Mouse (Mus musculus) adrenal gland (tissue): ENCODE data around the gene Nploc4.
"Not testable (repeated sequence)": the region's sequence is repeated elsewhere in the genome, so short reads cannot be mapped to it uniquely, and the experiment has no call there.

Experiments
- intact Hi-C: fragments of 180-260 bp; cut with DNase I; formaldehyde crosslinking; loops from one replicate; pipeline ENCODE4 v1.15.1; 2025

Nploc4 gene

GRCm38 (mm10) chr11:120354304-120355276, 82.9 kb downstream of the Nploc4 start:
- intact Hi-C loops: no loop called here

GRCm38 (mm10) chr11:120353500-120354303, 83.8 kb downstream of the Nploc4 start:
- intact Hi-C loops: no loop called here

DNA sequence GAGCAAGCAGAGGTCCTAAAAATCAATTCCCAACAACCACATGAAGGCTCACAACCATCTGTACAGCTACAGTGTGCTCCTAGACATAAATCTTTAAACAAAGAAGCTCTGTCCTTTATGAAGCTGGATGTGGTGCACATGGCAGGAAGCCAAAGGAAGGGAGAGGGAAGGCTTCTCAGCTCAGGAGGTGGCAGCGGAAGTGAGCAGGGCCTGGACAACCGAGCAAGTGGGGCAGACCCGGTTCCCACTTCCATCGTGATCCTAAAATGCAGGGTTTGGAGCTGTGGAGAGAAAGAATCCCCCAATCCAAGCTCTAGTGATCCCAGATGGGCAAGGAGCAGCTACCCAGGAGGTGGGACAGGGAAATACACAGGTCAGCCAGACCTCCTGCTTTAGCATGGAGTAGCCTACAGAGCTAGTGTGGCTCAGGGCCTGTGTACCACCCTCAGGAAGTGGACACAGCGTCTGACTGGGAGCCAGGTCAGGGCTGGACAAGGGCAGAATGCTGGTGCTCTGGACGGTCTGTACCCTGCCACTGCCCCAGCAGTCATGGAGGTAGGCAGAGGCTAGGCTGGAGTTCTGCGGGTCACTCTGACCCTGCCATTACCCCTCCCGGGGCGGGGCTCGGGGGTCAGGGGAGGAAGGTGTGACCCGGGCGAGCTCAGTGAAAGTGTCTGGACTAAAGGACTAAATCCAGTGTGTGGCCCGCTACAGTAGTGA, 84.8 kb downstream of the Nploc4 start:
- intact Hi-C loops: no loop called here

DNA sequence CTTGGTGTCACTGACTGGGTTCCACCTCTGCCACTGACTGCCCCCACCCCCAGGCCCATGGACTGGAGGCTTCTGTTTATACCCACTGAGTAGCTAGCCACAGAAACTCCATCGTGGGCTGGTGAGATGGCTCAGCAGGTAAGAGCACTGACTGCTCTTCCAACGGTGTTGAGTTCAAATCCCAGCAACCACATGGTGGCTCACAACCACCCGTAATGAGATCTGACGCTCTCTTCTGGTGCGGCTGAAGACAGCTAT, 85.5 kb downstream of the Nploc4 start:
- intact Hi-C loops: not testable (repeated sequence)

DNA sequence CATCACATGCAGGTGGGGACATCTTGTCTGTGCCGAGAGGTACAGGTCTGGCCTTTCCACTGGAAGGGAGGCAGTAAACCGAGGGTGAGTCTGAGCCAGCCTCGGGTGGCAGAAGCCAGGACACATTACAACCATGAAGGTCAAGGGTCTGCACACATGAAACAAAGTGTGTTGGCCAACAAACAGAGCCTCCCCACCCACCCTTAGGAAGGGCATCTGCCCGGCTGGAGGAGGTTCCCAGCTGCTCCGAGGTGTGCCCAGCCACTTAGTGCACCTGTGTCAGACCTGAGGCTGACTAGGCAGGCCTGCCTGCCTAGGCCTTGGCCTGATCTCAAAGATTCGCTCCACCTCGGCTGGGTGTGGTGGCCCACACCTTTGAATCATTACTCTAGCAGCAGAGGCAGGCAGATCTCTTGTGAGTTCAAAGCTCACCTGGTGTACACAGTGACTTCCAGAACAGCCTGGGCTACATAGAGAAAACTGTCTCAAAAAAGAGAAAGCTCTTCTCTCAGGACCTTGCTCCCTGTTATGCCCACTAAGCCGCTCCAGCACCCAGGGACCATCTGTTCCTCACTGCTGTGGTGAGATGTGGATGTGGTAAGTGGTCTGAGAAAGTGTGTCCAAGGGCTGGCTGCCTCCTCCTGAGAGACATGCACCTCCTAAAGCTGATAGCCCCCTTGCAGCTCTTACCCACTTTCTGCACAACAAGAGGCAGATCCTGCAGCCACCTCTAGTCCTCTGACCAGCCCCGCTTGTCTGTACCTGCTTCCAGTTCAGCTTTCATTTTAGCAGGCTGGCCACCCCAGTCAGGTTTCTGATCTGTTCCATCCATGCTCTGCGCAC, 86.0 kb downstream of the Nploc4 start:
- intact Hi-C loops: no loop called here

- intact Hi-C loops: no loop called here
These were observed 86.8 kb downstream of the Nploc4 start for GRCm38 (mm10) chr11:120350711-120351110.

- intact Hi-C loops: no loop called here
These were observed 87.4 kb downstream of the Nploc4 start for GRCm38 (mm10) chr11:120349986-120350702.

- intact Hi-C loops: no loop called here
These were observed 88.0 kb downstream of the Nploc4 start for GRCm38 (mm10) chr11:120349371-120349985.

GRCm38 (mm10) chr11:120348684-120349370, 88.7 kb downstream of the Nploc4 start:
- intact Hi-C loops: no loop called here

DNA sequence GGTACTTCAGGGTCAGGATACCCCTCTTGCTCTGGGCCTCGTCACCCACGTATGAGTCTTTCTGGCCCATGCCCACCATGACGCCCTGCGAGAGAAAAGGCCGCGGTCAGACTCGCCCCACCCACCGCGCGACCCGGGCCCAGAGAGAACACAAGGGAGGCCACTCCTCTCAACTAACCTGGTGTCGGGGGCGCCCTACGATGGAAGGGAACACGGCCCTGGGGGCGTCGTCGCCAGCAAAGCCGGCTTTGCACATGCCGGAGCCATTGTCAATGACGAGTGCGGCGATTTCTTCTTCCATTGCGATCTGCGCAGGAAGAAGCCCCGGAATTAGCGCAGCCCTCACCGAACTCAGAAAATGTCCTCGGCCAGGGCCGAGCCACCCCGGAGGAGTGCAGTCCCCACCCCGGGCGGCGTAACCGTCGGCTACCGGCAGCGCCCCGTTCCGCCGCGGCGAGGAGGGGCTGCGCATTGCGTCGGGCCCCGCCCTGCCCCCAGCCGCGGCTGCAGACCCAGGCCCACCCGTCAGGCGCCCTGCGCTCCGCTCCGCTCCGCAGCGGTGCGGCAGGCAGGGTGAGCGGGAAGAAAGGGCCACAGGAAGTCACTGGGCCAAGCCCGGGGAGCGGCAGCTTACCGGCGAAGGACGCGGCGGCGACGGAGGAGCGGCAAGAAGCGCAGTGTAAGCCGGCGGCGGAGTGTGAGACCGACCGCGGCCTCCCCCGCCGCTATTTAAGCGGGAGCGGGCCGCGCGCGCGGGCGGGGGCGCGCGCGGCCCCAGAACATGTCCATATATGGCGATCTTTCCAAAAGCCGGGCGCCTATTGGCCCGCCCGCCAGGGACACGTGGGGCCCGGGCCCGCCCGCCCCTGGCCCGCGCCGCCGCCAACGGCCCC, 89.5 kb downstream of the Nploc4 start, which contains the start of gene Actg1:
Actg1 (minus strand) TSS at position 752 of the 893 bp plus-strand sequence.
- intact Hi-C loops: no loop called here

GRCm38 (mm10) chr11:120347301-120347700, 90.2 kb downstream of the Nploc4 start:
- intact Hi-C loops: no loop called here

- intact Hi-C loops: not testable (repeated sequence)
These were observed 91.0 kb downstream of the Nploc4 start for GRCm38 (mm10) chr11:120346383-120347034.

DNA sequence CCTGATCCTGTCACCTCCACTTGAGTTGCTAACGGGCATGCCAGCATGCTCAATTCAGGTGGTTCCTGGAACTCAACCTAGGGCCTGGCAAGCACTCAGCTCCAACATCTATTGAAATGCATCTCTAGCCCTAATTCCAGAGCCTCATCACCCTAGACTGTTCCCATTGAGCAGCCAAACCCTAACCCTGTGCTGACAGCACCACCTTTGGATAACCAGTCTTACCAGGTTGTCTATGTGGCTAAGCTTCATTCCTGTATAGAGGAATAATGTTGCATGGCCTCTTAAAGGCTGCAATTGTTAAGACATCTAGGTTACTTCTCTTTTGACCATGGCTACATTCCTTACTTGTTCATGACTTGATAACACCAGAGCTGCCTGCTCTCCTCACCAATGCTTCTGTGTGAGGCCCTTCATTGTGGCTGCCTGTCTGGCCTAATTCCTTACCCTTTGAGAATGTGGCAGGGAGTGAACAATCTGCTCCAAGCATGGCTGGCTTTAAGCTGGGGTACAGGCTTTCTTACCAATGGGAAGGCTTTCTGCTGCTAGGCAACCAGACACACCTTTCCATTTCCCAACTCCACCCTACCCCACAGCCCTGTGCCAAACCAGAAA, 92.3 kb downstream of the Nploc4 start:
- intact Hi-C loops: no loop called here

GRCm38 (mm10) chr11:120344310-120344920, 93.1 kb downstream of the Nploc4 start:
- intact Hi-C loops: no loop called here

DNA sequence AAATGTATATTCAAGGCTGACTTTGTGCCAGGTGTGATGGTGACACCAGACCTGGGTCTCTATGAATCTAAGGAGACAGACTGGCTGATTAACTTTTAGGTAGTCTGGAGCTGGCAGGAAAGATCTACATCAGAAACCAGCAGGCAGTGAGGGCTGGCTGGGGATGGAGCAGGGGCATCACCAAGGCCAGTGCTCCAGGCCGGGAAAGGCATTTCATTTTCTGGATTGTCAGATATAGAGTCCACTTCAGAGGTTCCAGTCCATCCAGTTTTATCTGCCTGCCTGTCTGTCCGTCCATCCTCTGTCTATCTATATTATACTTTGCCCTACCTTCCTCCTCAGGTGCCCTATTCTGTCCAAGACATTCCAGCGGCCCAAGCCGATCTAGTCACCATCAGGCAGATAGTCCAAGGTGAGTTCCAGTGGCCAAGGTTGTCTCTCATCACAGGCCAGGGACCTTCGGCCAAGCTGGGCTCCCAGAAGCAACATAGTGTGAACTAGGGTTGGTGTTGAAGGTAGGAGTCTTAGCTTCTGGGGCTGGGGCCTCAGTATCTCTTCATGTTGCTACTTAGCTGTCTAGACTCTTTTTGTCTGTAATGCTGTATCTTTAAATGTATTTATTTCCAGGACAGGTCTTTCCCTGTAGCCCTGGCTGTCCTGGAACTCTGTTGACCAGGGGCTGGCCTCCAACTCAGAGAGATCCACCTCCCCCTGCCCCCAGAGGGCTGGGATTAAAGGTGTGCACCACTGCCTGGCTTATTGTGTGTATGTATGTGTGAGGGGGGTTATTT, 93.8 kb downstream of the Nploc4 start:
- intact Hi-C loops: no loop called here

DNA sequence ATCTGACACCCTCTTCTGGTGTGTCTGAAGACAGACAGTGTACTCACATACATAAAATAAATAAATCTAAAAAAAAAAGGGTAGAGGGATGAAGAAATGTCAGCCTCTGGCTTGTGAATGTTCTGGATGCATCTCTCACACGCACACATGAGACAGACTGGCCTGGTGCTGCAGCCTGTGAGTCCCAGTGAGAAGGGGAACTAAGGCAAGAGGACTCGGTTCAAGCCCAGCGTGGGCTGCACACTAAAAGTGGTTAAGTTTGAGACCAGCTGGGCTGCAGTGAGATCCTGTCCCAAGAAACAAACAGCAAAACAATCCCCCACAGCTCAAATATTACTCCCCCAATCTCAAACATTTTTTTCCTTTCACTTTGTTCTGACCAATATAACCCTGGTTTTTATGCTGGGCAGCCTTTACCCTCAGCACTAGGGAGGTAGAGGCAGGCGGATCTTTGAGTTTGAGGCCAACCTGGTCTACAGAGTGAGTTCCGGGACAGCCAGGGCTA, 94.8 kb downstream of the Nploc4 start:
- intact Hi-C loops: no loop called here
